In the genomic region with DNA sequence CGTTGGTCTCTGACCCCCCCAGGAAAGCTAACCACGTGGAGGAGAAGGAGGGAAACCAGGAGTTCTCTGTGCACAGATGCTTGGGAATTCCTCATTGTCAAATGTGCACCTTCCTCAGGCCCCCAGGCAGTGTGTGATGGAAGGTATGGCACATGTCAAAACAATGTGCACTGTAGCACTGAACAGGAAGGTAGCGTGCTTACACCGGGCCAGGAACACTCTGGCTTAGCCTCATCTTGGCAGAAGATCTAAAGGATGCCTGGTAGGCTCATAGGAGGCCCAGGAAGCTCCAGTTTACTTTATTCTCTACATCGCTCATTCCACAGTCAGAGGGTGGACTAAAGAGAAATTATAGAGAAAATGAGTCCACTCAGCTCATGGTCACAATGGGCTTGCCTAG, we compare ENCODE assay signal across 26 mouse cellular contexts. TPM values are rescaled to one million over a fixed set of nuclear protein-coding genes. Genes with fewer than 3 reads are reported as not detected.
DNase-seq lines count a peak whose midpoint lies in the region; ATAC-seq and TF ChIP-seq lines count a peak whose summit lies in the region.
"Had no signal": no experiment of that assay in that cellular context is flagged by ENCODE, and none has a peak within 500 bp of the region (broad histone marks: within the 10 kb centered on the region; RNA-seq: fewer than 3 reads in every experiment).

No protein-coding gene starts in this region.

- DNase-seq in kidney, postnatal 4 days, result no peak
- peak; percentile 16 to 21 for DNase-seq in cerebellum, adult 18-20 months
- peak; percentile 31 to 64 for DNase-seq in cerebellum, postnatal 14 days
- no peak for DNase-seq in stomach, postnatal 0 days (ENCODE audit: low spot score)
- DNase-seq in embryo, embryonic 10.5 days (ENCODE audit: low spot score), result no peak
- DNase-seq in left cerebral cortex, adult 11 months (ENCODE audit: low spot score), result no peak
- DNase-seq: adrenal gland, postnatal 10 days; forebrain, postnatal 0 days; heart, postnatal 4 days; kidney, postnatal 36 days; layer of hippocampus, adult 9-11 months; left cerebral cortex, postnatal 4 days; right cerebral cortex, adult 18-20 months; right cerebral cortex, postnatal 4 days; thymus, adult 2 months; thymus, postnatal 4 days had no signal

- WGBS in kidney, embryonic 15.5 days, result 63% methylated on average over 5 of the region's 5 CpGs
- 56% methylated on average over 5 of the region's 5 CpGs for WGBS in stomach, postnatal 0 days

- no peak for ATAC-seq in kidney, embryonic 15.5 days (replicated peaks; ENCODE audit: low FRiP score)
- peak; percentile 32; the same call in 1 of the 2 replicates for ATAC-seq in stomach, postnatal 0 days (ENCODE audit: low FRiP score, low TSS enrichment)
- ATAC-seq: activated CD4-positive, CD25-positive, alpha-beta regulatory T cell, adult 4 months; forebrain, postnatal 0 days; inflammation-experienced regulatory T-cells, adult 6 months; midbrain, embryonic 16.5 days had no signal

- H3K4me1 ChIP-seq in kidney, embryonic 15.5 days, result peaks cover 49% of the 10 kb centered on the region
- H3K4me1 ChIP-seq in stomach, postnatal 0 days (replicated peaks; ENCODE audit: control insufficient read depth, insufficient read depth), result no peaks in the 10 kb centered on the region

- 0 out of 2 replicates have a peak overlapping the region, but pooled peaks have one; percentile 3 for H3K27ac ChIP-seq in kidney, embryonic 15.5 days
- H3K27ac ChIP-seq in stomach, postnatal 0 days (replicated peaks), result no peak overlapping the region
- H3K27ac ChIP-seq: forebrain, embryonic 10.5 days; heart, embryonic 15.5 days; hindbrain, embryonic 14.5 days; left cerebral cortex, adult 2 months; limb, embryonic 15.5 days had no signal

- H3K9me3 ChIP-seq in kidney, embryonic 15.5 days (replicated peaks), result no peaks in the 10 kb centered on the region
- no peaks in the 10 kb centered on the region for H3K9me3 ChIP-seq in stomach, postnatal 0 days (ENCODE audit: control insufficient read depth, low read length)
- H3K9me3 ChIP-seq: forebrain, embryonic 10.5 days; heart, embryonic 15.5 days; limb, embryonic 15.5 days had no signal

- no peak for TF ChIP-seq CTCF in stomach, postnatal 0 days (IDR thresholded peaks at IDR 0.05; ENCODE audit: low read depth)

- TF ChIP-seq EP300 in stomach, postnatal 0 days (optimal IDR thresholded peaks at IDR 0.05), result no peak

- H3K27me3 ChIP-seq in kidney, embryonic 15.5 days, result no peaks in the 10 kb centered on the region
- H3K27me3 ChIP-seq in stomach, postnatal 0 days (ENCODE audit: control insufficient read depth, insufficient read depth, low read length), result no peaks in the 10 kb centered on the region
- H3K27me3 ChIP-seq: heart, embryonic 15.5 days; limb, embryonic 15.5 days had no signal

- H3K36me3 ChIP-seq in kidney, embryonic 15.5 days, result 0 out of 2 replicates have a peak, but pooled peaks cover 4% of the 10 kb centered on the region
- H3K36me3 ChIP-seq in stomach, postnatal 0 days (ENCODE audit: control insufficient read depth, insufficient read depth, low read length), result no peaks in the 10 kb centered on the region
- H3K36me3 ChIP-seq: forebrain, embryonic 10.5 days; heart, embryonic 15.5 days had no signal

- H3K4me2 ChIP-seq in kidney, embryonic 15.5 days, result no peak overlapping the region
- H3K4me2 ChIP-seq in stomach, postnatal 0 days (replicated peaks; ENCODE audit: low read depth), result no peak overlapping the region
- H3K4me2 ChIP-seq: heart, embryonic 15.5 days; hindbrain, embryonic 14.5 days; limb, embryonic 15.5 days had no signal

- no peak overlapping the region for H3K9ac ChIP-seq in kidney, embryonic 15.5 days
- H3K9ac ChIP-seq in stomach, postnatal 0 days (ENCODE audit: low read length), result no peak overlapping the region
- H3K9ac ChIP-seq: forebrain, postnatal 0 days; heart, embryonic 15.5 days; hindbrain, embryonic 14.5 days; limb, embryonic 15.5 days had no signal

- no peak overlapping the region for H3K4me3 ChIP-seq in kidney, embryonic 15.5 days (replicated peaks)
- no peak overlapping the region for H3K4me3 ChIP-seq in stomach, postnatal 0 days (ENCODE audit: low read depth, low read length)
- H3K4me3 ChIP-seq: forebrain, embryonic 10.5 days; heart, embryonic 15.5 days; left cerebral cortex, adult 2 months; limb, embryonic 15.5 days had no signal

RNA-seq across cellular contexts. Expression of a gene that starts 57.5 kb away (rescaled TPM):
- 16.2 and 16.6 TPM in 2 replicates for polyA plus RNA-seq in kidney, embryonic 15.5 days (2015; fragmentation: Nextera tagmentation; extraction: Ambion mirVana)
- polyA plus RNA-seq in stomach, postnatal 0 days (2015; fragmentation: Nextera tagmentation; extraction: Ambion mirVana), result 7.2 and 8.9 TPM in 2 replicates
- polyA plus RNA-seq: activated CD4-positive, CD25-positive, alpha-beta regulatory T cell, adult 4 months; C2C12; inflammation-experienced regulatory T-cells, adult 6 months had no signal

Comparison
In these comparisons a context has a peak if more than half of its experiments do, and no peak if none do; other contexts are left out.
1. DNase-seq: peak in cerebellum, adult 18-20 months (2 of 2) and cerebellum, postnatal 14 days (2 of 2); none in kidney, postnatal 4 days (0 of 2), stomach, postnatal 0 days (single experiment), embryo, embryonic 10.5 days (single experiment) and left cerebral cortex, adult 11 months (single experiment).